Mouse (Mus musculus): ENCODE data around the gene Ralgapa2. TPM values are rescaled to one million over a fixed set of nuclear protein-coding genes. Genes with fewer than 3 reads are reported as not detected.
"Not testable (repeated sequence)": the region's sequence is repeated elsewhere in the genome, so short reads cannot be mapped to it uniquely, and the experiment has no call there.

Gene Ralgapa2
- total and polyA plus RNA-seq, 3 experiments: 9.2 to 9.6 TPM; not detected in 1

- no peaks in the 10 kb centered on the region for H3K9me3 ChIP-seq (replicated peaks; ENCODE audit: insufficient read depth, low read length)
- H3K36me3 ChIP-seq (ENCODE audit: control insufficient read depth in 1 of 2, insufficient read depth in 2 of 2, low read length in 2 of 2): peaks cover 0 to 12% of the 10 kb centered on the region in 2 experiments; a peak in 2 of 4 replicates
- H3K9ac ChIP-seq (ENCODE audit: control insufficient read depth, low read depth, low read length, poor library complexity, severe bottlenecking): no peak overlapping the region
- H3K27ac ChIP-seq (ENCODE audit: control insufficient read depth, low read depth, low read length): no peak overlapping the region
- TF ChIP-seq CHD2 (IDR thresholded peaks at IDR 0.05; ENCODE audit: low read length) (no peak), TAL1 (IDR thresholded peaks at IDR 0.05; ENCODE audit: low read length) (no peak), KAT2A (conservative IDR thresholded peaks at IDR 0.05; ENCODE audit: low read depth, low read length) (no peak), ZKSCAN1 (IDR thresholded peaks at IDR 0.05; ENCODE audit: low read depth, low read length) (no peak), HCFC1 (IDR thresholded peaks at IDR 0.05; ENCODE audit: low read depth, low read length) (no peak), NRF1 (IDR thresholded peaks at IDR 0.05; ENCODE audit: insufficient read depth, low read depth, low read length, poor library complexity, severe bottlenecking) (no peak), CTCF (IDR thresholded peaks at IDR 0.05 in 2 of 3, conservative IDR thresholded peaks at IDR 0.05 in 1 of 3; ENCODE audit: control insufficient read depth in 1 of 3, insufficient read depth in 1 of 3, low read depth in 2 of 3, low read length in 3 of 3, poor library complexity in 1 of 3, severe bottlenecking in 1 of 3) (no peak), MAZ (IDR thresholded peaks at IDR 0.05; ENCODE audit: low read depth, low read length) (no peak), SMC3 (IDR thresholded peaks at IDR 0.05; ENCODE audit: low read depth, low read length) (no peak), POLR2A (IDR thresholded peaks at IDR 0.05; ENCODE audit: control insufficient read depth in 1 of 2, insufficient read depth in 1 of 2, low read depth in 1 of 2, low read length in 2 of 2, poor library complexity in 1 of 2) (no peak), JUND (IDR thresholded peaks at IDR 0.05; ENCODE audit: low read depth, low read length) (no peak), TCF12 (IDR thresholded peaks at IDR 0.05; ENCODE audit: low read depth, low read length) (no peak), BHLHE40 (IDR thresholded peaks at IDR 0.05; ENCODE audit: borderline replicate concordance, low read depth, low read length) (no peak)
- peaks cover 11 to 14% of the 10 kb centered on the region in 2 experiments for H3K4me1 ChIP-seq (ENCODE audit: control insufficient read depth in 1 of 2, insufficient read depth in 2 of 2, low read length in 2 of 2)
- H3K27me3 ChIP-seq (ENCODE audit: control insufficient read depth in 1 of 2, insufficient read depth in 2 of 2, low read length in 2 of 2): no peaks in the 10 kb centered on the region
- DNase-seq (ENCODE audit: low read depth, low spot score): no peak
- H3K4me3 ChIP-seq (ENCODE audit: control insufficient read depth in 1 of 2, insufficient read depth in 1 of 2, low read depth in 2 of 2, low read length in 2 of 2): no peak overlapping the region
- H3K79me2 ChIP-seq (ENCODE audit: control insufficient read depth, insufficient read depth, low read length, poor library complexity): no peaks in the 10 kb centered on the region
These were observed 44.1 kb downstream of the Ralgapa2 start for GRCm38 (mm10) chr2:146468016-146468415.

- not testable (repeated sequence) for H3K9me3 ChIP-seq (replicated peaks; ENCODE audit: insufficient read depth, low read length); DNase-seq (ENCODE audit: low read depth, low spot score); H3K9ac ChIP-seq (ENCODE audit: control insufficient read depth, low read depth, low read length, poor library complexity, severe bottlenecking); H3K4me3 ChIP-seq (ENCODE audit: control insufficient read depth in 1 of 2, insufficient read depth in 1 of 2, low read depth in 2 of 2, low read length in 2 of 2); H3K27ac ChIP-seq (ENCODE audit: control insufficient read depth, low read depth, low read length); H3K79me2 ChIP-seq (ENCODE audit: control insufficient read depth, insufficient read depth, low read length, poor library complexity); H3K27me3 ChIP-seq (ENCODE audit: control insufficient read depth in 1 of 2, insufficient read depth in 2 of 2, low read length in 2 of 2)
- peaks cover 11 to 14% of the 10 kb centered on the region in 2 experiments for H3K4me1 ChIP-seq (ENCODE audit: control insufficient read depth in 1 of 2, insufficient read depth in 2 of 2, low read length in 2 of 2)
- H3K36me3 ChIP-seq (ENCODE audit: control insufficient read depth in 1 of 2, insufficient read depth in 2 of 2, low read length in 2 of 2): peaks cover 0 to 12% of the 10 kb centered on the region in 2 experiments; a peak in 2 of 4 replicates
These were observed 45.3 kb downstream of the Ralgapa2 start for GRCm38 (mm10) chr2:146466811-146467210.

GRCm38 (mm10) chr2:146457494-146457893 lies 54.6 kb downstream of the Ralgapa2 start:
- H3K36me3 ChIP-seq (ENCODE audit: control insufficient read depth in 1 of 2, insufficient read depth in 2 of 2, low read length in 2 of 2): peaks cover 0 to 3% of the 10 kb centered on the region in 2 experiments; a peak in 1 of 4 replicates
- H3K4me3 ChIP-seq (ENCODE audit: control insufficient read depth in 1 of 2, insufficient read depth in 1 of 2, low read depth in 2 of 2, low read length in 2 of 2): no peak overlapping the region
- TF ChIP-seq RCOR1 (IDR thresholded peaks at IDR 0.05; ENCODE audit: low read depth, low read length) (no peak), NRF1 (IDR thresholded peaks at IDR 0.05; ENCODE audit: insufficient read depth, low read depth, low read length, poor library complexity, severe bottlenecking) (no peak), NELFE (IDR thresholded peaks at IDR 0.05; ENCODE audit: low read depth, low read length) (no peak), BHLHE40 (IDR thresholded peaks at IDR 0.05; ENCODE audit: borderline replicate concordance, low read depth, low read length) (no peak), USF2 (IDR thresholded peaks at IDR 0.05; ENCODE audit: borderline replicate concordance in 1 of 2, insufficient read depth in 1 of 2, low read depth in 1 of 2, low read length in 2 of 2) (no peak), TCF12 (IDR thresholded peaks at IDR 0.05; ENCODE audit: low read depth, low read length) (no peak), GABPA (IDR thresholded peaks at IDR 0.05; ENCODE audit: low read depth, low read length) (no peak), EP300 (IDR thresholded peaks at IDR 0.05; ENCODE audit: low read depth in 1 of 2, low read length in 2 of 2) (no peak), MYC (IDR thresholded peaks at IDR 0.05; ENCODE audit: low read depth, low read length) (no peak), TBP (IDR thresholded peaks at IDR 0.05; ENCODE audit: low read depth, low read length) (no peak), CHD2 (IDR thresholded peaks at IDR 0.05; ENCODE audit: low read length) (no peak), ELF1 (IDR thresholded peaks at IDR 0.05; ENCODE audit: low read depth, low read length) (no peak), KAT2A (conservative IDR thresholded peaks at IDR 0.05; ENCODE audit: low read depth, low read length) (no peak), CHD1 (IDR thresholded peaks at IDR 0.05; ENCODE audit: low read depth, low read length) (no peak)
- no peak overlapping the region for H3K27ac ChIP-seq (ENCODE audit: control insufficient read depth, low read depth, low read length)
- H3K9ac ChIP-seq (ENCODE audit: control insufficient read depth, low read depth, low read length, poor library complexity, severe bottlenecking): no peak overlapping the region
- no peak for DNase-seq (ENCODE audit: low read depth, low spot score)
- no peaks in the 10 kb centered on the region for H3K4me1 ChIP-seq (ENCODE audit: control insufficient read depth in 1 of 2, insufficient read depth in 2 of 2, low read length in 2 of 2)
- no peaks in the 10 kb centered on the region for H3K9me3 ChIP-seq (replicated peaks; ENCODE audit: insufficient read depth, low read length)
- no peaks in the 10 kb centered on the region for H3K79me2 ChIP-seq (ENCODE audit: control insufficient read depth, insufficient read depth, low read length, poor library complexity)
- H3K27me3 ChIP-seq (ENCODE audit: control insufficient read depth in 1 of 2, insufficient read depth in 2 of 2, low read length in 2 of 2): no peaks in the 10 kb centered on the region
